Mouse (Mus musculus) colon, adult 2 months (tissue): ENCODE data around the gene Tmem245. TPM values are rescaled to one million over a fixed set of nuclear protein-coding genes. Genes with fewer than 3 reads are reported as not detected.

ENCODE experiments used
- polyA plus RNA-seq: library from polyadenylated mRNA; depleted of rRNA; stranded (reverse); fragments of >200 nt; gene quantifications from 2 replicates; pipeline ENCODE4 v1.2.3, GENCODE M21; 2012; rRNA removed

The Tmem245 gene
- 5.6 and 7.6 TPM in 2 replicates for polyA plus RNA-seq

GRCm38 (mm10) chr4:56946641-56947640 lies at the start of gene Tmem245:
Gene Tmem245, minus strand, starts transcription at chr4:56947437.

GRCm38 (mm10) chr4:56990215-56990584 lies 43.0 kb upstream of the Tmem245 start, which contains the start of gene Frrs1l:
Gene Frrs1l, minus strand, starts transcription at chr4:56990391.

DNA sequence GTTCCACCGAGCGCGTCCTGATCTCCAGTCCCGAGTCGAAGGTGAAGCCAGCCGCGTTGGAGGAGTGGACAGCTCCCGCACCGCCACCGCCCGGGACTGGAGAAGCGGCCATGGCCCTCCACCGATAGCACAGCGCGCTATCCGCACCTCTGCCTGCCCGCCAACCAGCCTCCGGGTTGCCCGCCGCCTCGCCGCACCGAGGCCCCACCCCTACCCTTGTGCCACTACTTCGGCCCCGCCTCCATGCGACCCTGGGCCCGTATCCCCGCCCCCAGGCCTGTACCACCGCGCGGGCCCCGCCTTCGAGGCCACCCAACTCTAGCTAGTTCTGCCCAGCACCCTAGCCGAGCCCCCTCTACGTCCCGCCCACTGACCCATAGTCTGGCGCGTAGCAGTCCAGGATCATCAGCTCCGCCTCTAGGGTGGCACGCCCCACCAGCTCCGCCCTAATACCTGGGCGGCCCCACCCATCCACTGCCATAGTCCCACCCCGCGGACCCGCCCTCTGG lies 82.2 kb downstream of the Tmem245 start, which contains the start of gene Ctnnal1:
Gene Ctnnal1, minus strand, starts transcription at position 186 of the 509 bp plus-strand sequence.

Other genes with a start within 250 kb of the Tmem245 start
- not detected in 2 replicates for gene Gm26657, start 207.4 kb downstream of the Tmem245 start, polyA plus RNA-seq
- 0.07 and 0.09 TPM in 2 replicates for gene Actl7b, start 206.0 kb downstream of the Tmem245 start, polyA plus RNA-seq
- not detected in 2 replicates for gene Actl7a, start 204.0 kb downstream of the Tmem245 start, polyA plus RNA-seq
- 5.2 and 6.4 TPM in 2 replicates for gene Elp1, start 145.1 kb downstream of the Tmem245 start, polyA plus RNA-seq
- gene Fam206a, start 145.1 kb downstream of the Tmem245 start, polyA plus RNA-seq, result 1.4 and 2.6 TPM in 2 replicates
- 3.7 and 4.1 TPM in 2 replicates for gene Ctnnal1, start 82.2 kb downstream of the Tmem245 start, polyA plus RNA-seq
- gene Frrs1l, start 43.0 kb upstream of the Tmem245 start, polyA plus RNA-seq, result 0.09 TPM in 2 replicates
- gene Epb41l4b, start 196.0 kb upstream of the Tmem245 start, polyA plus RNA-seq, result 68.8 and 77.1 TPM in 2 replicates